Mouse (Mus musculus) right cerebral cortex, postnatal 25 days (tissue): ENCODE measurements around the gene Vmn2r20.
"Not testable (repeated sequence)": the region's sequence is repeated elsewhere in the genome, so short reads cannot be mapped to it uniquely, and the experiment has no call there.

Experiments used
- DNase-seq: peaks from one replicate; pipeline ENCODE4 v3.0.0; 2022

Vmn2r20 gene

DNA sequence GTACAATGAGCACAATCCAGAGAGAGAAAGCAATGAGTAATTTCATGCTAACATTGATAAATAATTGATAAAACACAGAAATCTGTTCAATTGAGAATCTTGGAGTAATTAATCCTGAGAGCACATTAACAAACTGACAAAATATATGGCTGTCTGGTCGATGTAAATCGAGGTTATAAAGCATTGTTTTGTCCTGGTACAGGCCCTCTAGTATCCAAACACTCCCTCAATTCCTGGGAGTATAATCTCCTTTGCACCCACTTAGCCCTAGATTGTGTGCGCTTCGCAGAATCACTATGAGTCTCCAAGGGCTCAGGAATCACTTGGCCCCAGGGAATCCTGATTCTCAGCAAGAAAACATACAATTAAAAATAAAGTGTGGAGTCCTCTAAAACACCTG, at the start of gene Vmn2r20:
Gene Vmn2r20 (minus strand): TSS at position 101 of the 400 bp plus-strand sequence.
- not testable (repeated sequence) for DNase-seq

DNA sequence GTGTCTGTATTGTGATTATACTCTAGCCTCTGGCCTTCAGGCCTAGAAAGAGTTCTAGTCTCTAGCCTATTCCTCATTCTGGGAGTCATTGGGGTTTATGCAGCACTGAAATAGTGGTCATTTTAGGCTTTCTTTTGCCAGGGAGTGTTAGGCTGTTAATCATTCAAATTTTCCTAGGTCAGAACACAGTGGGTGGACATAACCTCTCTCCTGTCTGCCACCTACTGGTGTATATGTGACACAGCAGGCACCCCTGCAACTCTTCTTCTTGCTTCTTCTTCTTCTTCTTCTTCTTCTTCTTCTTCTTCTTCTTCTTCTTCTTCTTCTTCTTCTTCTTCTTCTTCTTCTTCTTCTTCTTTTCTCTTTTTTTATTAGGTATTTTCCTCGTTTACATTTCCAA, 6.5 kb upstream of the Vmn2r20 start:
- DNase-seq: not testable (repeated sequence)

DNA sequence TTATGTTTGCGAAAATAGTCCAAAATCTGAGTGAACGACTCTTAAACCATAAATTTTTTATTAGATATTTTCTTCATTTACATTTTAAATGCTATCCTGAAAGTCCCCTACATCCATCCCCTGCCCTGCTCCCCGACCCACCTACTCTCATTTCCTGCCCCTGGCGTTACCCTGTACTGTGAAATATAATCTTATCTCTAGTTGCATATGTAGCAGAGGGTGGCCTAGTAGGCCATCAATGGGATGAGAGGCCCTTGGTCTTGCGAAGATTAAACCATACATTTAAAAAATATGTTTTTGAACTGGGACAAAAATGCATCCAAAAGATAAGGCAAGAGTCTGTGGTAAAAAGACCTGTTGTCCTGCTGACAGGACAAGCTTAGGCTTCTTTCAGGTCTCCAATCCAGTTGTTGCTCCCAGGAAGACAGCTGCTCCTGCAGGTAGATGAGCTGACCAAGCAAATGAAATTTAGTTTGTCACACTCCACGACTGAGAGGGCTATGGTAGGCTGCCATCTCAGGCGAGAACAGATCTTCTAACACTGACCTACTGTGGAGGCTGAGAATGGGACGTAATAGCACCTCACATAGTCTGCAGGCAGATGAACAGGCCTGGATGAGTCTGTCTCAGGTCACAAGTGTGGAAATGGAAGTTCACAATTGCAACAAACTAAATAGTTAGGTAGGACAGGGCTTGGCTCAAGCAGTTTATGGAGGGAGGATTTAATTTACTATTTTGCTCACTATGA, 10.8 kb downstream of the Vmn2r20 start:
- DNase-seq: not testable (repeated sequence)

DNA sequence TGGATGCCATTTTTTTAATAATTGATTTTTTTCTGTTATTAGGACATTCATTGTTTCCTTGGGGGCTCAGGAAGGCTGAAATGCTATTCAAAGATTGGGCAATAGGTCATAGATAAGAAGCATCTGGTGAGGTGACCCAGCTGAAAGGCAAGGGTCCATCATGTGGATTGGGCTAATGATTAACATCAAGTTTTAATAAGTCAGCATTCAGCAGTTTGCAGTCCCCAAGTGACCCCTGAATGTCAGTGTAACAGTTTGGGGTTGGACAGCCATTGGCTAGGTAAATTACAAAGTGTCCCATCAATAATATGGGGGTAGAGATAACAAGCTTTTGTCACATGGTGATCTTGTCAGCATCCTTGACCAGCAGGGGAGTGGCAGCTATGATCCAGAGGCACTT, 29.1 kb downstream of the Vmn2r20 start:
- not testable (repeated sequence) for DNase-seq

DNA sequence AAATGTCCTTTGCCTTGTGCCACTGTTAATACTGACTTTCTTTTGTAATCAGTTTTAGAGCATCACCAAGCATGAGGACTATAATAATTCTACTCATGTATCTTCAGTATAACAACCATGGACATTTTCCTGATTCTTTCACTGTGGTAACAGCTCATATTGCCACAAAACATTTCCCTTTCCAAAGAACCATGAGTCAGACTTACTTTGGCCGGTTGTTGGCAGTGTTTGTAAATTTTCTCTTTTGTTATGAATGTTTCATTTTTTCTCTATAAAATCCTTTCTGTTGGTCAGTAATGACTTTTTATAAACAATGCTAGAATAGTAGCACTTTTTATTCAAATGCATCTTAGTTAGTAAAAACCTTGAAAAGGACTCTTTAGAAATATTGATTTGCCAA, 71.8 kb downstream of the Vmn2r20 start:
- DNase-seq: no peak

DNA sequence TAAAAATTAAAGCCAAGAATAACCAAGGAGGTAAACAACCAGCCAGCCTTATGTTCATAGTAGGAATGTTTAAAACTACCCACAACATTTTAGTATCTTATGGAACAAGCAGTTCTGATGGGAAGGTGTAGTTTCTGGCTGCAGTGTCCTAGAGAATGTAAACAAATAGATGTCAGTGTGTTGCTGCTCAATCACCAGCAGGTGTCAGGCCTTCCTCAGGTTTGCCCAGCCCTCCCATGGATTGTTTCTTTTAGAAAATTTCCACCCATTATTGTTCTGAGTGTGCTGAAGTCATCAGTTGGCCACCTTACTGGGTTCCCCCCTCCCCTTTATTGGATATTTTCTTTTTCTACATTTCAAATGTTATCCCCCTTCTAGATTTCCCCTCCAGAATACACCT, 77.8 kb downstream of the Vmn2r20 start:
- DNase-seq: no peak

DNA sequence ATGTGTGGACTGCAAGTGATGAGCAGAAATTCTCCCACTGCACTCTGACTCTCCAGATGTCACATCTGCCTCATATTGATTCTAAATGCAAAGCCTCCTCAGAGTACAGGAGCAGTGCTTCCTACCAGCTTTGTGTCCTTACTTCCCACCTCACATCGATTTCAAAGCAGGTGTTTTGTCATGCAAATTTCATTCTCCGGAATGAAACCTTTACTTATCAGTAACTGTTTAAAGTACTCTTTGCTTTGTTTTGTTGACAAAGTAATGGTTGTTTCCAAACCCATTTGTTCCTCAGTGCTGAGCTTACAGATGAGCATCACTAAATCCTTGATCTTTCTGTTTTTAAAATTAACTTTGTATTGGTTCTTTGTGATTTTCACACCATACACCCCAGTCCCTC, 85.4 kb downstream of the Vmn2r20 start:
- no peak for DNase-seq
